In the genomic region with DNA sequence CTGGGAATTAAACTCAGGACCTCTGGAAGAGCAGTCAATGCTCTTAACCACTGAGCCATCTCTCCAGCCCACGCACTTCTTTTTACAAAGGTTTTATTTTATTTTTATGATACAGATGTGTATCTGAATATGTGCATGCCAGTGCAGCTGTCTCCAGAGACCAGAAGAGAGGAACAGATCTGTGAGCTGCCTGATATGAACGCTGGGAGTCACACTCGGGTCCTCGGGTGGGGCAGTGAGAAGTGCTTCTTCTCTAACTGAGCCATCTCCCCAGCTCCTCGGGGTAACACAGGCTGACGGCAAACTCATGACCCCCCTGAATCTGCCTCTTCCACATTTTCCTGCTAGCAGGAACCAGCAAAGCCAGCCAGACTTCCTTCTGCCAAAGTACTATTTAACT, we compare ENCODE assay signal across 26 mouse cellular contexts. TPM values are rescaled to one million over a fixed set of nuclear protein-coding genes. Genes with fewer than 3 reads are reported as not detected.
DNase-seq lines count a peak whose midpoint lies in the region; ATAC-seq lines count a peak whose summit lies in the region.
"Had no signal": no experiment of that assay in that cellular context is flagged by ENCODE, and none has a peak within 500 bp of the region (broad histone marks: within the 10 kb centered on the region; RNA-seq: fewer than 3 reads in every experiment).

No protein-coding gene starts in this region.

- no peak overlapping the region for H3K4me2 ChIP-seq in hindbrain, embryonic 14.5 days (replicated peaks)
- H3K4me2 ChIP-seq: embryonic facial prominence, embryonic 13.5 days; embryonic facial prominence, embryonic 15.5 days; forebrain, embryonic 12.5 days had no signal

- peak overlapping the region; percentile 24 for H3K4me3 ChIP-seq in megakaryocyte, embryonic 14.5 days (replicated peaks)
- no peak overlapping the region for H3K4me3 ChIP-seq in hindbrain, embryonic 14.5 days (replicated peaks; ENCODE audit: low read length)
- H3K4me3 ChIP-seq: embryonic facial prominence, embryonic 13.5 days; embryonic facial prominence, embryonic 15.5 days; erythroblast, embryonic 14.5 days; forebrain, embryonic 10.5 days; forebrain, embryonic 12.5 days had no signal

- peaks cover 48% of the 10 kb centered on the region for H3K4me1 ChIP-seq in megakaryocyte, embryonic 14.5 days
- H3K4me1 ChIP-seq in hindbrain, embryonic 14.5 days (replicated peaks; ENCODE audit: control insufficient read depth, insufficient read depth, low read length) = no peaks in the 10 kb centered on the region
- H3K4me1 ChIP-seq: embryonic facial prominence, embryonic 13.5 days; embryonic facial prominence, embryonic 15.5 days; forebrain, embryonic 12.5 days had no signal

- no peaks in the 10 kb centered on the region for H3K9me3 ChIP-seq in megakaryocyte, embryonic 14.5 days
- H3K9me3 ChIP-seq in hindbrain, embryonic 14.5 days (ENCODE audit: control insufficient read depth, low read length) = no peaks in the 10 kb centered on the region
- H3K9me3 ChIP-seq: embryonic facial prominence, embryonic 13.5 days; embryonic facial prominence, embryonic 15.5 days; forebrain, embryonic 10.5 days; forebrain, embryonic 12.5 days had no signal

- no peak for ATAC-seq in megakaryocyte, adult 5-6 weeks (ENCODE audit: poor library complexity, severe bottlenecking)
- peak; percentile 42; the same call in 1 of the 2 replicates for ATAC-seq in megakaryocyte progenitor cell, adult 5-6 weeks (replicated peaks; ENCODE audit: poor library complexity)
- ATAC-seq in hindbrain, embryonic 14.5 days (ENCODE audit: low FRiP score) = no peak
- ATAC-seq: activated CD4-positive, CD25-positive, alpha-beta regulatory T cell, adult 4 months; forebrain, embryonic 14.5 days; forebrain, embryonic 16.5 days; Patski had no signal

- 88% methylated on average over 6 of the region's 6 CpGs for WGBS in hindbrain, embryonic 14.5 days

- no peaks in the 10 kb centered on the region for H3K27me3 ChIP-seq in megakaryocyte, embryonic 14.5 days (replicated peaks)
- H3K27me3 ChIP-seq in hindbrain, embryonic 14.5 days (ENCODE audit: control insufficient read depth, insufficient read depth, low read length) = no peaks in the 10 kb centered on the region
- H3K27me3 ChIP-seq: embryonic facial prominence, embryonic 13.5 days; embryonic facial prominence, embryonic 15.5 days; forebrain, embryonic 12.5 days; Patski had no signal

- H3K27ac ChIP-seq in hindbrain, embryonic 14.5 days = no peak overlapping the region
- H3K27ac ChIP-seq: embryonic facial prominence, embryonic 13.5 days; embryonic facial prominence, embryonic 15.5 days; forebrain, embryonic 10.5 days; forebrain, embryonic 12.5 days had no signal

- DNase-seq in hindbrain, embryonic 14.5 days (ENCODE audit: low spot score) = no peak
- no peak for DNase-seq in cerebellum, adult 18-20 months
- DNase-seq: adrenal gland, adult 8-10 months; adrenal gland, postnatal 14 days; adrenal gland, postnatal 36 days; cerebellum, adult 11-12 months; cerebellum, adult 8-10 months; cerebellum, adult 9-11 months; cerebellum, postnatal 14 days; cerebellum, postnatal 36 days; embryo, embryonic 11 days had no signal

- no peak overlapping the region for H3K9ac ChIP-seq in hindbrain, embryonic 14.5 days
- H3K9ac ChIP-seq: embryonic facial prominence, embryonic 13.5 days; embryonic facial prominence, embryonic 15.5 days; forebrain, embryonic 12.5 days had no signal

- H3K36me3 ChIP-seq in megakaryocyte, embryonic 14.5 days (replicated peaks; ENCODE audit: low read length) = no peaks in the 10 kb centered on the region
- no peaks in the 10 kb centered on the region for H3K36me3 ChIP-seq in hindbrain, embryonic 14.5 days (replicated peaks; ENCODE audit: control insufficient read depth, insufficient read depth)
- H3K36me3 ChIP-seq: embryonic facial prominence, embryonic 13.5 days; embryonic facial prominence, embryonic 15.5 days; forebrain, embryonic 10.5 days; forebrain, embryonic 12.5 days had no signal

RNA-seq across cellular contexts. Expression of a gene that starts 12.6 kb away (rescaled TPM):
- polyA plus RNA-seq in megakaryocyte, embryonic 14.5 days (2012; ENCODE audit: insufficient read depth, low replicate concordance) = 125 and 176 TPM in 2 replicates
- total RNA-seq in megakaryocyte, adult 5-6 weeks (2015) = 159 and 162 TPM in 2 replicates
- total RNA-seq in megakaryocyte, adult 5-6 weeks (2017) = 252 and 269 TPM in 2 replicates
- 98.6 and 103 TPM in 2 replicates for total RNA-seq in megakaryocyte progenitor cell, adult 5-6 weeks (2015)
- 168 and 210 TPM in 2 replicates for total RNA-seq in megakaryocyte progenitor cell, adult 5-6 weeks (2017)
- polyA plus RNA-seq in hindbrain, embryonic 14.5 days (2014; fragmentation: Nextera tagmentation; extraction: Ambion mirVana) = 66.6 and 67.2 TPM in 2 replicates

RNA-seq across cellular contexts. Expression of a gene that starts 12.9 kb away (rescaled TPM):
- 0.11 TPM in 1 of 2 replicates, not detected in the other for polyA plus RNA-seq in megakaryocyte, embryonic 14.5 days (2012; ENCODE audit: insufficient read depth, low replicate concordance)
- total RNA-seq in megakaryocyte, adult 5-6 weeks (2015) = 0.75 and 1.4 TPM in 2 replicates
- 0.41 and 0.59 TPM in 2 replicates for total RNA-seq in megakaryocyte, adult 5-6 weeks (2017)
- 0.17 TPM in 1 of 2 replicates, not detected in the other for total RNA-seq in megakaryocyte progenitor cell, adult 5-6 weeks (2015)
- not detected in 2 replicates for total RNA-seq in megakaryocyte progenitor cell, adult 5-6 weeks (2017)
- polyA plus RNA-seq in hindbrain, embryonic 14.5 days (2014; fragmentation: Nextera tagmentation; extraction: Ambion mirVana) = 0.91 and 0.96 TPM in 2 replicates
- total RNA-seq: common myeloid progenitor, adult 5-6 weeks; ES-E14 had no signal
- polyA plus RNA-seq: activated CD4-positive, CD25-positive, alpha-beta regulatory T cell, adult 4 months; embryonic facial prominence, embryonic 11.5 days; embryonic facial prominence, embryonic 13.5 days; embryonic facial prominence, embryonic 15.5 days; erythroblast, embryonic 14.5 days; forebrain, embryonic 10.5 days; forebrain, embryonic 12.5 days had no signal

RNA-seq across cellular contexts. Expression of a gene that starts 40.3 kb away (rescaled TPM):
- 15.7 and 16.8 TPM in 2 replicates for polyA plus RNA-seq in megakaryocyte, embryonic 14.5 days (2012; ENCODE audit: insufficient read depth, low replicate concordance)
- 84.9 and 95.7 TPM in 2 replicates for total RNA-seq in megakaryocyte, adult 5-6 weeks (2015)
- total RNA-seq in megakaryocyte, adult 5-6 weeks (2017) = 71.7 and 94.6 TPM in 2 replicates
- total RNA-seq in megakaryocyte progenitor cell, adult 5-6 weeks (2015) = 91.4 and 102 TPM in 2 replicates
- total RNA-seq in megakaryocyte progenitor cell, adult 5-6 weeks (2017) = 87.9 and 105 TPM in 2 replicates
- polyA plus RNA-seq in hindbrain, embryonic 14.5 days (2014; fragmentation: Nextera tagmentation; extraction: Ambion mirVana) = 16.9 and 18.0 TPM in 2 replicates

RNA-seq across cellular contexts. Expression of a gene that starts 51.0 kb away (rescaled TPM):
- 2.1 TPM in 1 of 2 replicates, not detected in the other for polyA plus RNA-seq in megakaryocyte, embryonic 14.5 days (2012; ENCODE audit: insufficient read depth, low replicate concordance)
- total RNA-seq in megakaryocyte, adult 5-6 weeks (2015) = not detected in 2 replicates
- not detected in 2 replicates for total RNA-seq in megakaryocyte, adult 5-6 weeks (2017)
- not detected in 2 replicates for total RNA-seq in megakaryocyte progenitor cell, adult 5-6 weeks (2015)
- total RNA-seq in megakaryocyte progenitor cell, adult 5-6 weeks (2017) = not detected in 2 replicates
- polyA plus RNA-seq in hindbrain, embryonic 14.5 days (2014; fragmentation: Nextera tagmentation; extraction: Ambion mirVana) = 35.8 and 36.0 TPM in 2 replicates
- total RNA-seq: common myeloid progenitor, adult 5-6 weeks had no signal
- polyA plus RNA-seq: activated CD4-positive, CD25-positive, alpha-beta regulatory T cell, adult 4 months; erythroblast, embryonic 14.5 days; Patski had no signal
